Mouse (Mus musculus) C2C12 (cell line): ENCODE measurements around the gene Hectd4. TPM values are rescaled to one million over a fixed set of nuclear protein-coding genes. Genes with fewer than 3 reads are reported as not detected.

Experiments used
- H3K27me3 ChIP-seq: one replicate; pipeline ENCODE4 v1.6.1; 2011; ENCODE audit not compliant: control insufficient read depth, insufficient read depth, insufficient read length
- H3K36me3 ChIP-seq: one replicate; pipeline ENCODE4 v1.6.1; 2011; ENCODE audit not compliant: control insufficient read depth, insufficient read depth
- H3K4me3 ChIP-seq: one replicate; pipeline ENCODE4 v1.5.1; 2011; ENCODE audit warnings: mild to moderate bottlenecking, control low read depth; ENCODE audit not compliant: poor library complexity, insufficient read depth, severe bottlenecking
- H3K79me2 ChIP-seq: one replicate; pipeline ENCODE4 v1.6.1; 2011; ENCODE audit not compliant: control insufficient read depth, insufficient read depth
- H3K79me3 ChIP-seq: one replicate; pipeline ENCODE4 v1.6.1; 2011; ENCODE audit warnings: low read depth, control low read depth
- H3ac ChIP-seq: one replicate; pipeline ENCODE3; 2011; ENCODE audit warnings: low read depth; ENCODE audit not compliant: control insufficient read depth, insufficient read length
- CEBPB ChIP-seq: IDR thresholded peaks from one replicate; pipeline ENCODE4 v1.6.1; 2011; ENCODE audit warnings: low read depth, mild to moderate bottlenecking, control low read depth, moderate library complexity
- CTCF ChIP-seq: IDR thresholded peaks from one replicate; pipeline ENCODE4 v1.5.1; 2011; ENCODE audit not compliant: control insufficient read depth, insufficient read depth, insufficient read length
- FOSL1 ChIP-seq: IDR thresholded peaks from one replicate; pipeline ENCODE4 v1.8.0; 2011; ENCODE audit warnings: mild to moderate bottlenecking, low read length; ENCODE audit not compliant: poor library complexity, insufficient read depth, severe bottlenecking
- MAX ChIP-seq: IDR thresholded peaks from one replicate; pipeline ENCODE4 v1.6.1; 2011; ENCODE audit warnings: mild to moderate bottlenecking, control low read depth
- MYOD1 ChIP-seq: IDR thresholded peaks from one replicate; pipeline ENCODE4 v1.6.1; 2011; ENCODE audit warnings: low read depth; ENCODE audit not compliant: control insufficient read depth, insufficient read length
- MYOG ChIP-seq: IDR thresholded peaks from one replicate; pipeline ENCODE4 v1.6.1; 2011; ENCODE audit not compliant: control insufficient read depth, insufficient read length; ENCODE audit errors: extremely low read depth
- USF1 ChIP-seq: IDR thresholded peaks from one replicate; pipeline ENCODE4 v1.6.1; 2011; ENCODE audit warnings: low read depth, mild to moderate bottlenecking, control low read depth, moderate library complexity
- polyA plus RNA-seq: library from polyadenylated mRNA; unstranded; fragments of >200 nt; fragmentation: generic; extraction: Trizol; gene quantifications from one replicate; pipeline ENCODE4 v1.2.1, GENCODE M21; 2012; ENCODE audit warnings: missing spikeins

Hectd4 gene
- polyA plus RNA-seq, 1 experiment, result 5.4 TPM

- peaks cover 97% of the 10 kb centered on the region for H3K79me3 ChIP-seq
- no peaks in the 10 kb centered on the region for H3K27me3 ChIP-seq
- H3ac ChIP-seq, result no peak overlapping the region
- TF ChIP-seq MAX, result no peak
- TF ChIP-seq USF1, result no peak
- H3K36me3 ChIP-seq, result peaks cover 7% of the 10 kb centered on the region
- peaks cover 100% of the 10 kb centered on the region for H3K79me2 ChIP-seq
- H3K4me3 ChIP-seq, result no peak overlapping the region
Observed at GRCm38 (mm10) chr5:121184945-121185551, 35.0 kb upstream of the Hectd4 start.

GRCm38 (mm10) chr5:121187580-121188001 is 32.4 kb upstream of the Hectd4 start:
- H3K36me3 ChIP-seq, result peaks cover 7% of the 10 kb centered on the region
- H3K79me3 ChIP-seq, result peaks cover 81% of the 10 kb centered on the region
- H3K4me3 ChIP-seq, result no peak overlapping the region
- H3K79me2 ChIP-seq, result peaks cover 86% of the 10 kb centered on the region
- no peak overlapping the region for H3ac ChIP-seq
- H3K27me3 ChIP-seq, result no peaks in the 10 kb centered on the region
- TF ChIP-seq CTCF, result no peak

- Histone ChIP-seq H3K36me3 (peaks cover 7% of the 10 kb centered on the region), H3K4me3 (no peak overlapping the region), H3ac (no peak overlapping the region), H3K27me3 (no peaks in the 10 kb centered on the region), H3K79me2 (peaks cover 79% of the 10 kb centered on the region), H3K79me3 (peaks cover 74% of the 10 kb centered on the region)
- TF ChIP-seq CEBPB (no peak), FOSL1 (no peak), MYOD1 (no peak), MYOG (no peak), CTCF (no peak), MAX (no peak), USF1 (no peak)
Observed at GRCm38 (mm10) chr5:121188265-121188664, 31.8 kb upstream of the Hectd4 start.

- Histone ChIP-seq H3K79me2 (peaks cover 70% of the 10 kb centered on the region), H3K4me3 (no peak overlapping the region), H3K27me3 (no peaks in the 10 kb centered on the region), H3K79me3 (peaks cover 65% of the 10 kb centered on the region), H3K36me3 (peaks cover 7% of the 10 kb centered on the region), H3ac (no peak overlapping the region)
- no peak for TF ChIP-seq MYOD1
- TF ChIP-seq MYOG, result no peak
- no peak for TF ChIP-seq USF1
- TF ChIP-seq FOSL1, result no peak
- no peak for TF ChIP-seq MAX
- no peak for TF ChIP-seq CTCF
Observed at GRCm38 (mm10) chr5:121189182-121189581, 30.8 kb upstream of the Hectd4 start.

GRCm38 (mm10) chr5:121190210-121190835 is 29.7 kb upstream of the Hectd4 start:
- H3K79me3 ChIP-seq, result peaks cover 54% of the 10 kb centered on the region
- peaks cover 58% of the 10 kb centered on the region for H3K79me2 ChIP-seq
- H3K4me3 ChIP-seq, result peak overlapping the region; percentile 89
- peak overlapping the region; percentile 89 for H3ac ChIP-seq
- no peaks in the 10 kb centered on the region for H3K27me3 ChIP-seq
- TF ChIP-seq FOSL1, result no peak
- no peak for TF ChIP-seq MAX
- no peak for TF ChIP-seq CTCF
- TF ChIP-seq MYOD1, result no peak
- TF ChIP-seq CEBPB, result no peak
- no peak for TF ChIP-seq USF1
- no peak for TF ChIP-seq MYOG
- H3K36me3 ChIP-seq, result peaks cover 7% of the 10 kb centered on the region

- Histone ChIP-seq H3ac (peak within 1 kb of the TSS; percentile 89), H3K4me3 (peak within 1 kb of the TSS; percentile 89), H3K79me3 (peaks cover 47% of the 10 kb centered on the region), H3K36me3 (peaks cover 7% of the 10 kb centered on the region), H3K79me2 (peaks cover 52% of the 10 kb centered on the region), H3K27me3 (no peaks in the 10 kb centered on the region)
- TF ChIP-seq MYOD1 (no peak), MYOG (no peak), CEBPB (no peak), USF1 (no peak), CTCF (no peak), FOSL1 (no peak), MAX (no peak)
Observed at GRCm38 (mm10) chr5:121190836-121191583, 29.0 kb upstream of the Hectd4 start, which contains the start of gene Ptpn11. Gene Ptpn11, minus strand, starts transcription at chr5:121191397.
